Mouse (Mus musculus): ENCODE measurements around the gene Stat6. TPM values are rescaled to one million over a fixed set of nuclear protein-coding genes. Genes with fewer than 3 reads are reported as not detected.
A peak's percentile ranks its signal among the peaks of the same experiment; 100 is the strongest.

Gene Stat6
- polyA plus RNA-seq, 1 experiment from 2014 or later, result 28.5 TPM

GRCm38 (mm10) chr10:127704766-127705220 lies 62.0 kb downstream of the Stat6 start, which contains the start of gene Myo1a:
TSS of gene Myo1a (plus strand) at chr10:127705170.
- Histone ChIP-seq H3K9ac (ENCODE audit: low read length) (no peak within 1 kb of the TSS), H3K27ac (ENCODE audit: low read depth) (0 out of 2 replicates have a peak within 1 kb of the TSS, but pooled peaks have one; percentile 18), H3K4me3 (ENCODE audit: low read depth, low read length) (no peak within 1 kb of the TSS), H3K9me3 (ENCODE audit: control insufficient read depth, low read length) (no peaks in the 10 kb centered on the region), H3K36me3 (ENCODE audit: control insufficient read depth, insufficient read depth, low read length) (no peaks in the 10 kb centered on the region), H3K4me2 (ENCODE audit: low read length) (no peak within 1 kb of the TSS), H3K27me3 (replicated peaks; ENCODE audit: control insufficient read depth, insufficient read depth, low read length) (no peaks in the 10 kb centered on the region), H3K4me1 (replicated peaks; ENCODE audit: control insufficient read depth, insufficient read depth, low read length) (peaks cover 3% of the 10 kb centered on the region; the same call in 1 of the 2 replicates)
- ATAC-seq (replicated peaks; ENCODE audit: low FRiP score, low TSS enrichment, low read depth) (no peak; the same call in 1 of the 2 replicates), DNase-seq (ENCODE audit: low spot score) (no peak)
- 75% methylated on average over 2 of the region's 2 CpGs for WGBS

DNA sequence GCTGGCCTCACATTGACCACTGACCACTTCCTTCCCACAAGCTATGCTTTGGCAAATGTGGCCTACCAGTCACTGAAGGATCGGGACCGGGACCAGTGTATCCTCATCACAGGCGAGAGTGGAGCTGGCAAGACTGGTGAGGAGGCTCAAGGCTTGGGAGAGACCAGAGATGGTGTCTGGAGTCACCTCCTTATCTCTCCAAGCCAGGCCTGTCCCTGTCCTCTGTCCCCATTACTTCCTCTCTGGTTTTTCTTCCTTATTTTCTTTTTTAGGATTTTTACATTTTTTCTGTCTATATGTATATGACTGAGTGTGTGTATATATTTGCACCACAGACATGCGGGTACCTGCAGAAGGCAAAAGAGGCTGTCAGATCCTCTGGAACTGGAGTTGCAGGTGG lies 63.0 kb downstream of the Stat6 start:
- no peak for DNase-seq (ENCODE audit: low spot score)
- no peak overlapping the region for H3K27ac ChIP-seq (ENCODE audit: low read depth)
- peaks cover 3% of the 10 kb centered on the region; the same call in 1 of the 2 replicates for H3K4me1 ChIP-seq (replicated peaks; ENCODE audit: control insufficient read depth, insufficient read depth, low read length)
- H3K9ac ChIP-seq (ENCODE audit: low read length), result no peak overlapping the region
- no peak for ATAC-seq (replicated peaks; ENCODE audit: low FRiP score, low TSS enrichment, low read depth)
- WGBS, result 83% methylated on average over 4 of the region's 4 CpGs
- no peaks in the 10 kb centered on the region for H3K9me3 ChIP-seq (ENCODE audit: control insufficient read depth, low read length)
- H3K27me3 ChIP-seq (replicated peaks; ENCODE audit: control insufficient read depth, insufficient read depth, low read length), result no peaks in the 10 kb centered on the region
- no peaks in the 10 kb centered on the region for H3K36me3 ChIP-seq (ENCODE audit: control insufficient read depth, insufficient read depth, low read length)
- H3K4me3 ChIP-seq (ENCODE audit: low read depth, low read length), result no peak overlapping the region
- H3K4me2 ChIP-seq (ENCODE audit: low read length), result no peak overlapping the region

DNA sequence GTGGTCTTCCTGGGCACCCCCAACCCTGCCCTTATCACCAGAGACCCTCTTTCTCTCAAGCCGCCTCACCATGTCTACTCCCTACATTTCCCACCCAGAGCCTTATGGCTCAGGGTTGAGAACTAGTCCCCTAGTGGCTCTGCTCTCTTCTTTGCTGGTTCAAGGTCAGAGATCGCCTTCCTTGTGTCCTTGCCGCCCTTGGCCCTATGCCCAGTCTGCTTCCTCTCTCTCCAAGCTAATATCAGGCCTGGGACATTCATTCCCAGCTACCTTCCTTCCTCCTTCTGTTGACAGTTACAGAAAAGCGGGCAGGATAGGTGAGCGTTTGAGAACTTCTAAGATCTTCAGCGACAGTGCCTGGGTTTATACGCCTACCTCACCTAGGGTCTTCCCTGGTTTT lies 64.9 kb downstream of the Stat6 start:
- DNase-seq (ENCODE audit: low spot score), result no peak
- ATAC-seq (replicated peaks; ENCODE audit: low FRiP score, low TSS enrichment, low read depth), result no peak
- Histone ChIP-seq H3K27me3 (replicated peaks; ENCODE audit: control insufficient read depth, insufficient read depth, low read length) (no peaks in the 10 kb centered on the region), H3K4me2 (ENCODE audit: low read length) (no peak overlapping the region), H3K4me1 (replicated peaks; ENCODE audit: control insufficient read depth, insufficient read depth, low read length) (peaks cover 3% of the 10 kb centered on the region; the same call in 1 of the 2 replicates), H3K27ac (ENCODE audit: low read depth) (no peak overlapping the region), H3K9me3 (ENCODE audit: control insufficient read depth, low read length) (no peaks in the 10 kb centered on the region), H3K4me3 (ENCODE audit: low read depth, low read length) (no peak overlapping the region), H3K9ac (ENCODE audit: low read length) (no peak overlapping the region), H3K36me3 (ENCODE audit: control insufficient read depth, insufficient read depth, low read length) (no peaks in the 10 kb centered on the region)
- 81% methylated on average over 7 of the region's 7 CpGs for WGBS

- Histone ChIP-seq H3K27ac (ENCODE audit: low read depth) (no peak overlapping the region), H3K4me1 (replicated peaks; ENCODE audit: control insufficient read depth, insufficient read depth, low read length) (peaks cover 3% of the 10 kb centered on the region; the same call in 1 of the 2 replicates), H3K27me3 (replicated peaks; ENCODE audit: control insufficient read depth, insufficient read depth, low read length) (no peaks in the 10 kb centered on the region), H3K36me3 (ENCODE audit: control insufficient read depth, insufficient read depth, low read length) (no peaks in the 10 kb centered on the region), H3K9ac (ENCODE audit: low read length) (no peak overlapping the region), H3K4me2 (ENCODE audit: low read length) (no peak overlapping the region), H3K9me3 (ENCODE audit: control insufficient read depth, low read length) (no peaks in the 10 kb centered on the region), H3K4me3 (ENCODE audit: low read depth, low read length) (no peak overlapping the region)
- 87% methylated on average over 3 of the region's 3 CpGs for WGBS
- no peak for ATAC-seq (replicated peaks; ENCODE audit: low FRiP score, low TSS enrichment, low read depth)
- DNase-seq (ENCODE audit: low spot score), result no peak
These were observed 66.1 kb downstream of the Stat6 start for GRCm38 (mm10) chr10:127708850-127709370.

GRCm38 (mm10) chr10:127710331-127710730 lies 67.5 kb downstream of the Stat6 start:
- Histone ChIP-seq H3K4me2 (ENCODE audit: low read length) (no peak overlapping the region), H3K27me3 (replicated peaks; ENCODE audit: control insufficient read depth, insufficient read depth, low read length) (no peaks in the 10 kb centered on the region), H3K9ac (ENCODE audit: low read length) (no peak overlapping the region), H3K4me1 (replicated peaks; ENCODE audit: control insufficient read depth, insufficient read depth, low read length) (peaks cover 2% of the 10 kb centered on the region; the same call in 1 of the 2 replicates), H3K9me3 (ENCODE audit: control insufficient read depth, low read length) (no peaks in the 10 kb centered on the region), H3K36me3 (ENCODE audit: control insufficient read depth, insufficient read depth, low read length) (no peaks in the 10 kb centered on the region), H3K27ac (ENCODE audit: low read depth) (no peak overlapping the region), H3K4me3 (ENCODE audit: low read depth, low read length) (no peak overlapping the region)
- no peak for DNase-seq (ENCODE audit: low spot score)
- no peak for ATAC-seq (replicated peaks; ENCODE audit: low FRiP score, low TSS enrichment, low read depth)
- WGBS, result 77% methylated on average over 13 of the region's 13 CpGs

Other genes starting within 250 kb of the Stat6 start
- gene Stac3, start 141.3 kb upstream of the Stat6 start, polyA plus RNA-seq (2014; fragmentation: Nextera tagmentation; extraction: Ambion mirVana), result 0.32 TPM in 1 of 2 replicates, not detected in the other
- 25.9 and 28.5 TPM in 2 replicates for gene Ndufa4l2, start 128.0 kb upstream of the Stat6 start, polyA plus RNA-seq (2014; fragmentation: Nextera tagmentation; extraction: Ambion mirVana)
- gene Shmt2, start 120.5 kb upstream of the Stat6 start, polyA plus RNA-seq (2014; fragmentation: Nextera tagmentation; extraction: Ambion mirVana), result 132 and 142 TPM in 2 replicates
- 4.0 and 5.5 TPM in 2 replicates for gene Nxph4, start 108.4 kb upstream of the Stat6 start, polyA plus RNA-seq (2014; fragmentation: Nextera tagmentation; extraction: Ambion mirVana)
- 92.1 and 96.6 TPM in 2 replicates for gene Lrp1, start 21.8 kb upstream of the Stat6 start, polyA plus RNA-seq (2014; fragmentation: Nextera tagmentation; extraction: Ambion mirVana)
- 8.8 and 8.9 TPM in 2 replicates for gene Nemp1, start 23.9 kb downstream of the Stat6 start, polyA plus RNA-seq (2014; fragmentation: Nextera tagmentation; extraction: Ambion mirVana)
- gene Nab2, start 25.6 kb downstream of the Stat6 start, polyA plus RNA-seq (2014; fragmentation: Nextera tagmentation; extraction: Ambion mirVana), result 7.4 and 7.5 TPM in 2 replicates
- 11.5 and 15.3 TPM in 2 replicates for gene Myo1a, start 62.2 kb downstream of the Stat6 start, polyA plus RNA-seq (2014; fragmentation: Nextera tagmentation; extraction: Ambion mirVana)
- gene Tac2, start 81.5 kb downstream of the Stat6 start, polyA plus RNA-seq (2014; fragmentation: Nextera tagmentation; extraction: Ambion mirVana), result 5.3 and 8.3 TPM in 2 replicates
- 3.9 and 4.1 TPM in 2 replicates for gene Zbtb39, start 96.6 kb downstream of the Stat6 start, polyA plus RNA-seq (2014; fragmentation: Nextera tagmentation; extraction: Ambion mirVana)
- 0.39 and 0.43 TPM in 2 replicates for gene Gpr182, start 108.7 kb downstream of the Stat6 start, polyA plus RNA-seq (2014; fragmentation: Nextera tagmentation; extraction: Ambion mirVana)
- 0.07 TPM in 1 of 2 replicates, not detected in the other for gene Rdh1, start 116.7 kb downstream of the Stat6 start, polyA plus RNA-seq (2014; fragmentation: Nextera tagmentation; extraction: Ambion mirVana)
- not detected in 2 replicates for gene Rdh16f1, start 116.8 kb downstream of the Stat6 start, polyA plus RNA-seq (2014; fragmentation: Nextera tagmentation; extraction: Ambion mirVana)
- 0.07 TPM in 1 of 2 replicates, not detected in the other for gene Rdh9, start 133.4 kb downstream of the Stat6 start, polyA plus RNA-seq (2014; fragmentation: Nextera tagmentation; extraction: Ambion mirVana)
- gene Rdh16, start 158.2 kb downstream of the Stat6 start, polyA plus RNA-seq (2014; fragmentation: Nextera tagmentation; extraction: Ambion mirVana), result not detected in 2 replicates
- gene Rdh19, start 206.9 kb downstream of the Stat6 start, polyA plus RNA-seq (2014; fragmentation: Nextera tagmentation; extraction: Ambion mirVana), result not detected in 2 replicates
- gene Rdh16f2, start 223.5 kb downstream of the Stat6 start, polyA plus RNA-seq (2014; fragmentation: Nextera tagmentation; extraction: Ambion mirVana), result 0.14 TPM in 1 of 2 replicates, not detected in the other
- 0.14 TPM in 1 of 2 replicates, not detected in the other for gene Rdh7, start 245.8 kb downstream of the Stat6 start, polyA plus RNA-seq (2014; fragmentation: Nextera tagmentation; extraction: Ambion mirVana)

All from intestine, embryonic 14.5 days (tissue).